Mouse (Mus musculus): Measurements from ENCODE around the gene Irgq.
"Not testable (repeated sequence)": the region's sequence is repeated elsewhere in the genome, so short reads cannot be mapped to it uniquely, and the experiment has no call there.

The Irgq gene

GRCm38 (mm10) chr7:24516319-24516718 is 14.2 kb upstream of the Irgq start:
- DNase-seq = peak; percentile 63

DNA sequence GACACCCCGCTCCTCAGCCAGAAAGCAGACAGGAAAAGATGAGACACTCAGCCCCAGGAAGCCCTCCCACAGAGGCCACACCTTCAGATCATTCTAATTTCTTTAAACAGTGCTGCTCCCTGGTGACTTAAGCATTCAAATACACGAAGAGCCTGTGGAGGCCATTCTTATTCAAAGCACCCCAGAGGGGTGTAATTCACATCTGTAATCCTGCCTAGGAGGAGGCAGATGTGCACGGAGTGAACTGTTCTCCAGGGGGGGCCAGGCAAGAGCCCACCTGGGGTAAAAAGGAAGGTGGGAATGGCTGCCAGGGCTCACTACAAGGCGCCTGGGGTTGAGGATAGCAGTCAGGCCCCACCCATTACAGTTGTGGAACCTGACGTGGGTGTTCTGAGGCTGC is 13.4 kb upstream of the Irgq start:
- DNase-seq = no peak

GRCm38 (mm10) chr7:24517654-24518053 is 12.8 kb upstream of the Irgq start:
- no peak for DNase-seq

DNA sequence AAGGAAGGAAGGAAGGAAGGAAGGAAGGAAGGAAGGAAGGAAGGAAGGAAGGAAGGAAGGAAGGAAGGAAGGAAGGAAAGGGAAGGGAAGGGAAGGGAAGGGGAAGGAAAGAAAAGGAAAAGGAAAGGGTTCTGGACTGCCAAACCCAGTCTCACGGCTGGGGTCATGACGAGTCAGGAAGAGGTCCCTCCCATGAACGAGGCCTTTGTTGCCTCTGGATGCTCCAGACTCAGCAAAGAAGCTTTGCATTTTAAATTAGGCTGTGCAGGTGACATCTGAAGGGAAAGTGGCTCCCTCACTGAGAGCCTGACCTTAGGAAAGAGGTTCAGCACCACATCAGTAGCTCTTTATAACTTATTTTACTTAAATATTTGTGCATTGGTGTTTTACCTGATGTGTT is 11.4 kb upstream of the Irgq start:
- DNase-seq = no peak

DNA sequence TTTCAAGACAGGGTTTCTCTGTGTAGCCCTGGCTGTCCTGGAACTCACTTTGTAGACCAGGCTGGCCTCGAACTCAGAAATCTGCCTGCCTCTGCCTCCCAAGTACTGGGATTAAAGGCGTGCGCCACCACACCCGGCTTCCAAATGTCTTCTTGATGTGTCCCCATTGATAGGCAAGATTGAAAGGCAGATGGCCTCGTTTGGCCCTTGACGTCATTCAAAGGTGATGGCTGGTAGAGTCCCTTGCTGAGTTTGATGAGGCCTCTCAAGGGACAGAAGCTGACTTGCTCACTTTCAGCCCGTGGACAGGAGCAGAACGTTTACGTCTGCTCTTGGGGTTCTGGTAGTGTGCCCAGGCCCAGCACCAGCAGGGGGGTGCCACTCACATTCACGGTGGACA is 10.4 kb upstream of the Irgq start:
- DNase-seq = not testable (repeated sequence)

GRCm38 (mm10) chr7:24522805-24523204 is 7.7 kb upstream of the Irgq start:
- no peak for DNase-seq

DNA sequence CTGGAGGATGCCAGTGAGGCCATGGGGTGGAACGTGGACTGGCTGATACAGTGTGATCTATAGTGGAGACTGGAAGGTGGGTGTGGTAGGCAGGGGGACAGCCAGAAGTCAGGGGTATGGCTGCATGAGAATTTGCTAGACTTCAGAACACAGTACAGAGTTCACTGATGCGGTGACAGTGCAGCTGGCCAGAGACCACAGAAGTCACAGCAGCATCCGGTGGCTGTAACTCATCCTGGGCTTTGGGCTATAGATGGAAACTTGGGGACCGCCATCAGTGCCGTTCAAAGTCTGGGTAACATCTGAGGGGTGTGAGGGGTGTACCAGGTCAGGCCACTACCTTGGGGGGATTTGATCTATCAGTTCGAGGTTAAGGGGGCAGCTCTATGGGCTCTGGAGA is 6.8 kb upstream of the Irgq start:
- DNase-seq = no peak

- DNase-seq = no peak
These were observed 5.5 kb upstream of the Irgq start for GRCm38 (mm10) chr7:24524978-24525377.

- DNase-seq = peak; percentile 81
These were observed 4.6 kb upstream of the Irgq start for GRCm38 (mm10) chr7:24525686-24526420.

DNA sequence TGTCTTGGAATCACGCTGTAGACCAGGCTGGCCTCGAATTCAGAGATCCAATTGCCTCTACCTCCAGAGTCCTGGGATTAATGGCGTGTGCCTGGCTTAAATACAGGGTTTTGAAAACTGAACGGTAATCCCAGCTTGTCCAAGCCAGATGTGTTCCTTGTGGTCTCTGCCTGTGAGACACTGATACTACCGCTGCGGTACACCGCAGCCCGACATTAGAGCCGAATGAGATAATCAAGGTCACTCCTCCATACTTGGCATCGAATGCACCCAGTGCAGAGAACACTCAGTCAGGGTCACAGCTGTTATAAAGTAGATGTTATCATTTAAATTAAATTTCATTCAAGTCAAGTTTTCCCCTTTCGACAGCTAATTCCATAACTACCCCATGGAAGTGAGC is 1.6 kb upstream of the Irgq start:
- no peak for DNase-seq

DNA sequence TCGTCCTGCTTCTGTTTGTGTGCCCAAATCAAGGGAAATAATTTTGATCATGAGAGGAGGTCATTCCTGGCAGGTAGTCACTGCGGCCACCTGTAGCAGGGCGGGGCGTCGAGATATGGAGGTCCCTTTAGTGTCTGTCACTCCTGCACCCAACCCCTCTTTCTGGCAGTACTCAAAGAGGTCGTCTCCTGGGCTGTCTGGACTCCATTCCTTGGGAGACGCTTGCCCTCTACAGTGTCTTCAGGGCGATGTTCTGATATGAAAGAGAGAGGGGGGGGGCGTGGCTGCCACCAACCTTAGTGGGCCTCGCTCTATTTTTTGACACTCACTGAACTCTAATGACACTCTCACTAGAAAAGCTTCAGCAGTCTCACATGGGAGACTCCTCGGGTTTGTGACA is 909 bp upstream of the Irgq start:
- DNase-seq = peak; percentile 75

- DNase-seq = peak; percentile 84
These were observed 902 bp downstream of the Irgq start for GRCm38 (mm10) chr7:24531211-24531971.

DNA sequence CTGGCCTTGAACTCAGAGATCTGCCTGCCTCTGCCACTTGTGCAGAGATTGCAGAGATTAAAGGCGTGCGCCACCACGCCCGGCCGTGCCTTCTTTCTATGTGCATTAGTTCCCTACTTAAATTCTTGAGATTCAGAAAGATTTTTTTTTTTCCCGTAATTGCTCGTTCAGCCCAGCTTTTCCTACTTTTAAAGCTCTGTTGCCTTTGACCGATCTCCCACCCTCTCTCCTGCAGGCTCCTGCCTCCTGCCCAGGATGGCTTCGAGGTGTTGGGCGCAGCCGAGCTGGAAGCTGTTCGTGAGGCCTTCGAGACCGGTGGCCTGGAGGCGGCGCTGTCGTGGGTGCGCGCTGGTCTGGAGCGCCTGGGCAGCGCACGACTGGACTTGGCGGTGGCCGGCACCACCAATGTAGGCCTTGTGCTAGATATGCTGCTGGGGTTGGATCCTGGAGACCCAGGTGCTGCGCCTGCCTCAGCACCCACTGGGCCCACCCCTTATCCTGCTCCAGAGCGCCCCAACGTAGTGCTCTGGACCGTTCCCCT is 2.6 kb downstream of the Irgq start:
- DNase-seq = no peak

DNA sequence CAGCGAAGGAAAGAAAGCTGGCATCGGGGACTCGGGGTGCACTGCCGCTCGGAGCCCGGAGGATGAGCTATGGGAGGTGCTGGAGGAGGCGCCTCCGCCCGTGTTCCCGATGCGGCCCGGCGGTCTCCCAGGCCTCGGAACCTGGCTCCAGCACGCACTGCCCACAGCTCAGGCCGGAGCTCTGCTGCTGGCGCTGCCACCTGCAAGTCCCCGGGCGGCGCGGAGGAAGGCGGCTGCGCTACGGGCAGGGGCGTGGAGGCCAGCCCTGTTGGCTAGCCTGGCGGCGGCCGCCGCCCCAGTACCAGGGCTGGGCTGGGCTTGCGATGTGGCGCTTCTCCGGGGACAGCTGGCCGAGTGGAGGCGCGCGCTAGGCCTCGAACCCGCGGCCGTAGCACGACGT is 3.3 kb downstream of the Irgq start:
- no peak for DNase-seq

DNA sequence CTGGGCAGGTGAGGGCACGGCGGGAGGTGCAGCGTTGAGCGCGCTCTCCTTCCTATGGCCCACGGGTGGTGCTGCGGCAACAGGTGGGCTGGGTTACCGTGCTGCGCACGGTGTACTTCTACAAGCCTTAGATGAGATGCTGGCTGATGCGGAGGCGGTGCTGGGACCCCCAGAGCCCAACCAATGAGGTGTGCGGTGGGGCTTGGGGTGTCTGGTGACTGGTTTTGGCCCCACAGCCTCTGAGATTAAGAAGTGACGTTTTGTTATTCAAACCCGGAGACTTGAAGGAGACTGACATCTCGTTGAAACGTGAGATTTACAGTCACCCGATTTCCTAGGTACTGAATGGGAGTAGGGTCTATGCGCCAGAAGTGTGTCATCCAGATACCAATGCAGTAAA is 3.8 kb downstream of the Irgq start:
- DNase-seq = no peak

- DNase-seq = no peak
These were observed 6.6 kb downstream of the Irgq start for GRCm38 (mm10) chr7:24537081-24537480.

GRCm38 (mm10) chr7:24537591-24537990 is 7.1 kb downstream of the Irgq start:
- DNase-seq = peak; percentile 87

DNA sequence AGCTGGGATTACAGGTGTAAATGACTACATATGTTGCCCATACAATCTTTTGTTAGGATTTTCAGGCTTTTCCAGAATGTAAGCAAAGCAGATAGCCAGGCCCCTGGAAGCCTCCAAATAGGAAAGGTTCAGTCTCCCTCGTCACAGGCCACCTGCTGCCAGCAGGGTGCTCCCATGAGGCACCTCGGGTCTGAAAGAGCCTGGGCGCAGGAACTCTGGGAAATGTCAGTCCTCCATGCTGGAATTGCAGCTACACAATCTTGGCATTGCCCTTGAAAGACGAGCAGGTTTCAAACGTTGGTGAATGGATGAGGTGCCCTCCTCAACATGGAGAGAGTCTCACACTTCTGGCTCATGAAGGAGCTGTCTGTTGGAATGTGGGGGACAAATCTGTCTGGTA is 7.7 kb downstream of the Irgq start:
- DNase-seq = no peak

DNA sequence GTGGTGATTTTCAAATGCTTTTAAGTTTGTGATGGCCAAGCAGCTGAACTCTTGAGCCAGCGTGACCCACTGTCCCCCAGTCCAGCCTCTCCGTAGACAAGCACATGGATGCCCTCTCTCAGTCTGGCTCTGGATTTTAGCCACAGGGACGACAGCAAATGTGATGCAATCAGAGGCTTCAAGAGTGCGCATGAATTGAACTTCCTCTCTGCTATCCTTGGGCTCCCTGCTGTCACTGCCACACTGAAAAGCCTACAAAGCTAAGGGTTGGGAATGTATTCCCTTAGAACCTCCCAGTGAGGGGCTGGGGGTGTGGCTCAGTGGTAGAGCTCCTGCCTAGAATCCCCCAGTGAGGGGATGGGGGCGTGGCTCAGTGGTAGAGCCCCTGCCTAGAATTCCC is 8.2 kb downstream of the Irgq start:
- DNase-seq = no peak

- DNase-seq = no peak
These were observed 9.2 kb downstream of the Irgq start for GRCm38 (mm10) chr7:24539686-24540085.

- no peak for DNase-seq
These were observed 14.0 kb downstream of the Irgq start for GRCm38 (mm10) chr7:24544506-24544905.

- peak; percentile 66 for DNase-seq
These were observed 15.7 kb downstream of the Irgq start, which contains the start of the genes Pinlyp and Xrcc1 for GRCm38 (mm10) chr7:24546068-24546614. Pinlyp (minus strand) TSS chr7:24546118. Xrcc1 (plus strand) TSS chr7:24546289.

- peak; percentile 100 for DNase-seq
These were observed 16.3 kb downstream of the Irgq start for GRCm38 (mm10) chr7:24546634-24547389.

Measured in cerebellum, adult 9-11 months (tissue).